Mouse (Mus musculus): ENCODE measurements around the gene Gchfr. TPM values are rescaled to one million over a fixed set of nuclear protein-coding genes. Genes with fewer than 3 reads are reported as not detected.

The Gchfr gene
- polyA plus RNA-seq, 2 experiments from 2014 or later: not detected

Other genes starting within 250 kb of the Gchfr start
- gene Chst14, start 241.3 kb upstream of the Gchfr start, polyA plus RNA-seq (2017; shearing (Covaris generic)): 1 to 10 TPM; 1.3 to 1.5 TPM
- gene Ccdc32, start 138.4 kb upstream of the Gchfr start, polyA plus RNA-seq (2017; shearing (Covaris generic)): 10 to 100 TPM; 20.5 to 21.3 TPM
- gene Rpusd2, start 133.0 kb upstream of the Gchfr start, polyA plus RNA-seq (2017; shearing (Covaris generic)): 1 to 10 TPM; 2.3 to 2.4 TPM
- 10 to 100 TPM; 17.4 to 18.1 TPM for gene Knl1, start 120.7 kb upstream of the Gchfr start, polyA plus RNA-seq (2017; shearing (Covaris generic))
- gene Rad51, start 55.0 kb upstream of the Gchfr start, polyA plus RNA-seq (2017; shearing (Covaris generic)): 10 to 100 TPM in 1 of 2 experiments, 1 to 10 TPM in 1; 9.9 to 12.3 TPM
- gene Rmdn3, start 10.7 kb upstream of the Gchfr start, polyA plus RNA-seq (2017; shearing (Covaris generic)): 10 to 100 TPM; 10.5 to 15.3 TPM
- under 1 TPM; 0.29 to 0.70 TPM for gene Gm14137, start 6.7 kb downstream of the Gchfr start, polyA plus RNA-seq (2017; shearing (Covaris generic))
- 10 to 100 TPM; 31.4 to 44.0 TPM for gene Zfyve19, start 40.8 kb downstream of the Gchfr start, polyA plus RNA-seq (2017; shearing (Covaris generic))
- 10 to 100 TPM; 21.8 to 29.0 TPM for gene Dnajc17, start 41.0 kb downstream of the Gchfr start, polyA plus RNA-seq (2017; shearing (Covaris generic))
- not detected for gene Ppp1r14d, start 62.1 kb downstream of the Gchfr start, polyA plus RNA-seq (2017; shearing (Covaris generic))
- not detected for gene Spint1, start 69.6 kb downstream of the Gchfr start, polyA plus RNA-seq (2017; shearing (Covaris generic))
- gene Rhov, start 103.5 kb downstream of the Gchfr start, polyA plus RNA-seq (2017; shearing (Covaris generic)): not detected
- 1 to 10 TPM; 4.7 to 7.1 TPM for gene Vps18, start 121.0 kb downstream of the Gchfr start, polyA plus RNA-seq (2017; shearing (Covaris generic))
- gene Dll4, start 158.0 kb downstream of the Gchfr start, polyA plus RNA-seq (2017; shearing (Covaris generic)): not detected
- not detected for gene Chac1, start 183.5 kb downstream of the Gchfr start, polyA plus RNA-seq (2017; shearing (Covaris generic))

All from activated CD4-positive, CD25-positive, alpha-beta regulatory T cell, adult 4 months (primary cell).